Mouse (Mus musculus): ENCODE data around the gene Ucn.

DNA sequence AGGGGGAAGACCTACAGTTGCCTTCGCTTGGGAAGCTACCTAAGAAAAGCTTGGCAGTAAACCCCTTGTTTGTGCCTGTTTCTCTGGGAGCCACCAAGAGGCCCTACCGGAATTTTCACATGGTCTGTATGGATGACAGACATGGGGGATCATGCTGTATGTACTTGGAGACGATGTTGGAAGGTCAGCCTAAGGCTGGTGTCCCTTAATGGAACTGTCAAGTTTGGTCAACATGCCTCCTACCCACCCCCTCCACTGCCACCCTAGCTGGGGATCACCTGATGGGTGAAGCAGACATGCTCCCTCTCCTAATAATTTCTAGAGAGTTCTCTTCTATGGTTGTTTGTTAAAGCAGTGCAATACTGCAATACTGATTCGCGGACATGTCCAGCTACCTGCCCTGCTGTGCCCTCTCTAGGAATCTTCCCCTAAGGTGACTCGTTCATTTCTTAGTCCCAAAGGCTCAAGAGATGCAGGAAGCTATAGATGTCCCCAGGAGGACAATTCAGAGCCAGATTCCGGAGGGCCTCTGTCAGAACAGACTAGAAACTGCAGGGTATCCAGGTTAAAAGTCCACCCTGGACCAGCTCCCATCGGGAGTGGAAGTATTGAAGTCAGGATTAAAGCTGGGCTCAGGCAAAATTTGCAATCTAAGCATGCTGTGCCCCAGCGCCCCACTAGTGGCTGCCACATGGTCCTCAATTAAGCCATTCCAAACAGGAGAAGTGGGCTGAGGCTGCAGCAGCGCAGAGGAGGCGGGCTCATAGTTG is 42.7 kb downstream of the Ucn start:
- TF ChIP-seq GATA1 (IDR thresholded peaks at IDR 0.05; ENCODE audit: low read length) (no peak), TAL1 (IDR thresholded peaks at IDR 0.05; ENCODE audit: low read length) (no peak)
